Mouse (Mus musculus) midbrain, embryonic 14.5 days (tissue): ENCODE measurements at regions not wholly inside any gene's neighbourhood (a gene's known extent, or its start where the extent isn't known, plus 50 kb on each side); places are given as distances from the start of the nearest gene placed in this dataset.
A peak's percentile ranks its signal among the peaks of the same experiment; 100 is the strongest.

ENCODE experiments used
- ATAC-seq: fragments of 200-750 bp; cut with Nextera tagmentation; 2 replicates; pipeline ENCODE4 v1.8.0; 2017; ENCODE audit warnings: moderate number of reproducible peaks, moderate library complexity; ENCODE audit not compliant: low FRiP score, low TSS enrichment
- DNase-seq: peaks from one replicate; pipeline ENCODE4 v3.0.0-alpha.2; 2015
- H3K27ac ChIP-seq: fragments of 300-500 bp; sonication (generic); replicated peaks from 2 replicates; pipeline ENCODE4 v1.5.1; 2014; ENCODE audit warnings: mild to moderate bottlenecking, low read depth, low read length, moderate library complexity
- H3K27me3 ChIP-seq: fragments of 300-500 bp; sonication (generic); 2 replicates; pipeline ENCODE4 v1.6.1; 2014; ENCODE audit warnings: low read length, control low read depth, mixed read lengths; ENCODE audit not compliant: control insufficient read depth, insufficient read depth
- H3K36me3 ChIP-seq: fragments of 300-500 bp; sonication (generic); 2 replicates; pipeline ENCODE4 v1.6.1; 2014; ENCODE audit warnings: low read length, control low read depth; ENCODE audit not compliant: control insufficient read depth, insufficient read depth
- H3K4me1 ChIP-seq: fragments of 300-500 bp; sonication (generic); 2 replicates; pipeline ENCODE4 v1.6.1; 2014; ENCODE audit warnings: mild to moderate bottlenecking, antibody characterized with exemption, low read length, control low read depth; ENCODE audit not compliant: control insufficient read depth, insufficient read depth
- H3K4me2 ChIP-seq: fragments of 300-500 bp; sonication (generic); 2 replicates; pipeline ENCODE4 v1.6.1; 2014; ENCODE audit warnings: mild to moderate bottlenecking, low read length, moderate library complexity
- H3K4me3 ChIP-seq: fragments of 300-500 bp; sonication (generic); replicated peaks from 2 replicates; pipeline ENCODE4 v1.5.1; 2014; ENCODE audit warnings: low read depth, low read length
- H3K9ac ChIP-seq: fragments of 300-500 bp; sonication (generic); replicated peaks from 2 replicates; pipeline ENCODE4 v1.6.1; 2014; ENCODE audit warnings: mild to moderate bottlenecking, low read length, moderate library complexity
- H3K9me3 ChIP-seq: fragments of 300-500 bp; sonication (generic); 2 replicates; pipeline ENCODE4 v1.6.1; 2016; ENCODE audit warnings: low read length, control low read depth, mixed read lengths; ENCODE audit not compliant: control insufficient read depth
- WGBS: fragments of 180-500 bp; shearing (Covaris S2); extraction: QIAGEN DNeasy Blood & Tissue Kit; methylation state at CpG from one replicate; pipeline ENCODE4 v1.1.7; 2014; 5-methylcytosine and 5-hydroxymethylcytosine counted together

- no peaks in the 10 kb centered on the region for H3K4me1 ChIP-seq
- 75% methylated on average over 6 of the region's 6 CpGs for WGBS
- DNase-seq: no peak
Measured at GRCm38 (mm10) chr13:37629271-37629899, 148.8 kb upstream of the Rreb1 start.

GRCm38 (mm10) chr13:37632835-37633440, 145.3 kb upstream of the Rreb1 start:
- Histone ChIP-seq H3K4me3 (no peak overlapping the region), H3K27ac (no peak overlapping the region), H3K36me3 (no peaks in the 10 kb centered on the region), H3K4me2 (no peak overlapping the region), H3K4me1 (no peaks in the 10 kb centered on the region), H3K9ac (no peak overlapping the region), H3K27me3 (no peaks in the 10 kb centered on the region), H3K9me3 (no peaks in the 10 kb centered on the region)
- ATAC-seq (no peak), DNase-seq (no peak)
- WGBS: 88% methylated on average over 5 of the region's 5 CpGs

More at GRCm38 (mm10) chr13:37629271-37629899, 148.8 kb upstream of the Rreb1 start:
- Histone ChIP-seq H3K9ac (no peak overlapping the region), H3K9me3 (no peaks in the 10 kb centered on the region), H3K4me2 (no peak overlapping the region), H3K27ac (no peak overlapping the region), H3K4me3 (no peak overlapping the region), H3K36me3 (no peaks in the 10 kb centered on the region), H3K27me3 (no peaks in the 10 kb centered on the region)
- ATAC-seq: no peak

- no peak for ATAC-seq
- no peak overlapping the region for H3K27ac ChIP-seq
- H3K9ac ChIP-seq: no peak overlapping the region
- no peaks in the 10 kb centered on the region for H3K27me3 ChIP-seq
- H3K9me3 ChIP-seq: no peaks in the 10 kb centered on the region
- no peaks in the 10 kb centered on the region for H3K36me3 ChIP-seq
- H3K4me3 ChIP-seq: no peak overlapping the region
- no peaks in the 10 kb centered on the region for H3K4me1 ChIP-seq
- no peak for DNase-seq
- 84% methylated on average over 4 of the region's 4 CpGs for WGBS
- H3K4me2 ChIP-seq: no peak overlapping the region
Measured at GRCm38 (mm10) chr13:37636363-37636762, 141.8 kb upstream of the Rreb1 start.

GRCm38 (mm10) chr13:37637151-37637550, 141.0 kb upstream of the Rreb1 start:
- no peak for DNase-seq
- Histone ChIP-seq H3K9ac (no peak overlapping the region), H3K4me2 (no peak overlapping the region), H3K9me3 (no peaks in the 10 kb centered on the region), H3K4me3 (no peak overlapping the region), H3K27me3 (no peaks in the 10 kb centered on the region), H3K27ac (no peak overlapping the region), H3K4me1 (no peaks in the 10 kb centered on the region), H3K36me3 (no peaks in the 10 kb centered on the region)
- no peak for ATAC-seq
- 91% methylated on average over 10 of the region's 10 CpGs for WGBS

GRCm38 (mm10) chr13:37638071-37638511, 140.1 kb upstream of the Rreb1 start:
- no peak for DNase-seq
- 65% methylated on average over 8 of the region's 8 CpGs for WGBS
- ATAC-seq: no peak
- Histone ChIP-seq H3K4me1 (no peaks in the 10 kb centered on the region), H3K9ac (no peak overlapping the region), H3K36me3 (no peaks in the 10 kb centered on the region), H3K4me2 (no peak overlapping the region), H3K4me3 (no peak overlapping the region), H3K27ac (no peak overlapping the region), H3K9me3 (no peaks in the 10 kb centered on the region), H3K27me3 (no peaks in the 10 kb centered on the region)

GRCm38 (mm10) chr13:37642410-37643093, 135.6 kb upstream of the Rreb1 start:
- Histone ChIP-seq H3K4me3 (no peak overlapping the region), H3K36me3 (no peaks in the 10 kb centered on the region), H3K4me2 (no peak overlapping the region), H3K9me3 (no peaks in the 10 kb centered on the region), H3K4me1 (no peaks in the 10 kb centered on the region), H3K27ac (no peak overlapping the region), H3K27me3 (no peaks in the 10 kb centered on the region), H3K9ac (no peak overlapping the region)
- 59% methylated on average over 13 of the region's 13 CpGs for WGBS
- DNase-seq (peak; percentile 15), ATAC-seq (no peak)

- Histone ChIP-seq H3K4me3 (no peak overlapping the region), H3K9me3 (no peaks in the 10 kb centered on the region), H3K9ac (no peak overlapping the region), H3K4me2 (no peak overlapping the region), H3K4me1 (no peaks in the 10 kb centered on the region), H3K36me3 (no peaks in the 10 kb centered on the region), H3K27ac (no peak overlapping the region), H3K27me3 (no peaks in the 10 kb centered on the region)
- WGBS: 86% methylated on average over 8 of the region's 8 CpGs
- ATAC-seq: no peak
- DNase-seq: no peak
Measured at GRCm38 (mm10) chr13:37644751-37645181, 133.4 kb upstream of the Rreb1 start.

GRCm38 (mm10) chr13:37649467-37650080, 128.6 kb upstream of the Rreb1 start:
- 74% methylated on average over 9 of the region's 9 CpGs for WGBS
- H3K4me2 ChIP-seq: no peak overlapping the region
- no peak overlapping the region for H3K9ac ChIP-seq
- DNase-seq (no peak), ATAC-seq (no peak)
- H3K4me3 ChIP-seq: no peak overlapping the region
- H3K27ac ChIP-seq: no peak overlapping the region
- no peaks in the 10 kb centered on the region for H3K4me1 ChIP-seq
- H3K27me3 ChIP-seq: no peaks in the 10 kb centered on the region
- H3K9me3 ChIP-seq: no peaks in the 10 kb centered on the region
- no peaks in the 10 kb centered on the region for H3K36me3 ChIP-seq
